Mouse (Mus musculus) thymus, postnatal 4 days (tissue): ENCODE results near the gene Tjp1.

ENCODE experiments used
- DNase-seq: peaks from one replicate; pipeline ENCODE4 v3.0.0; 2021

The Tjp1 gene

DNA sequence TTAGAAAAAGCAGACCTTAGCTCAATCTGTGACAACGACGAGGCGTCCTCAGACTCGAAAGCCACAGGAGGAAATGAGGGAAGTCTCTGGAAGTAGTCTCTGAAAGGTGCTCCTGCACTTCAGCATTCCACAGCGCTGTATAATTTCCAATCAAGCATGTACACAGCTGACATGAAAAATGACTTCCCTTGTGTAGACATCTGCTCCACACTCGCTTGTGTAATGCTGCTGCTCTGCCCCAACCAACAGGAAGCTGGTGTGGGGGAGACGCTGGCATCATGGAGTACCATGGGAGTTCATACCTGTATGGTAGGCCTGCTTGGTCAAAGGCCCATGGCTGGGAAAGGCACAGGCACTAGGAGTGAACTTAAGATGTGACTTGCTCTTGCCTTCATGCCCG lies 103.1 kb downstream of the Tjp1 start:
- DNase-seq = no peak

DNA sequence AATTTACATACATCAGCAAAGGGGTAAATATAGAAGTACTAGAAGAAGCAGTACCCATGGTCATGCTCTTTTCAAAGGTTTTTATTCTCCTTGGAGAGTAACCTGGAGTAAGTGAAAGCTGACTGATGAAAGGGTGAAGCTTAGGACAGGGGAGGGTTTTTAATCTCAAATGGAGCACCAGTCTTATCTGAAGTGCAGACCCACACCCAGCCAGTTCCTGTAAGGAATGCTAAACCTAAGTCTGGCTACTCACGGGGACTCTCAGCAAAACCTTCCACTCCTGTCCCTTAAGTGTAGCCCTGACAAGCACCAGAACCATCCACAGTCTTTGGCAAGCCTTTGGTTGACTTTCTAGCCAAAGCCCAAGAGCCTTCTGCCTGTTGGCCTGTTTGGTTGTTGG lies 105.1 kb downstream of the Tjp1 start:
- DNase-seq = no peak

GRCm38 (mm10) chr7:65421451-65421850 lies 106.1 kb downstream of the Tjp1 start:
- DNase-seq = no peak

GRCm38 (mm10) chr7:65419926-65420325 lies 107.7 kb downstream of the Tjp1 start:
- DNase-seq = no peak

DNA sequence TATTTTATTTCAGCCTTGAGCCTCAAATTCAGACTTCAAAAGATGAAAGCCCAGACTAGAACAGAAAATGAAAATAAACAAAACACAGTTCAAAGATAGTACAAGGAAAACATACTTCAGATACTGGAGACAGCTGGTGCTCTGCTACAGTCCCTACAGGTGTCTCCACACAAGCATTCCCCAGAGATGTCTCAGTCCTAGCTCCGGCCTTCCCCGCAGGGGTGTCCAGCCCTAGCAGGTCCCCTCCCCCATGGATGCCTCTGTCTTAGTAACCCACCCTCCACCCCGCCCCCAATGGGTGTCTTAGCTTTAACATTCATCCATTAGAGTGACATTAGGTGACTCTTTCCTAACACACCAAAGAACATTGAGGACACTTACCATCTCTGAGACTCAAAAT lies 108.6 kb downstream of the Tjp1 start:
- DNase-seq = no peak

GRCm38 (mm10) chr7:65418366-65418911 lies 109.1 kb downstream of the Tjp1 start:
- no peak for DNase-seq

- no peak for DNase-seq
Observed at GRCm38 (mm10) chr7:65417231-65418100, 110.1 kb downstream of the Tjp1 start.

DNA sequence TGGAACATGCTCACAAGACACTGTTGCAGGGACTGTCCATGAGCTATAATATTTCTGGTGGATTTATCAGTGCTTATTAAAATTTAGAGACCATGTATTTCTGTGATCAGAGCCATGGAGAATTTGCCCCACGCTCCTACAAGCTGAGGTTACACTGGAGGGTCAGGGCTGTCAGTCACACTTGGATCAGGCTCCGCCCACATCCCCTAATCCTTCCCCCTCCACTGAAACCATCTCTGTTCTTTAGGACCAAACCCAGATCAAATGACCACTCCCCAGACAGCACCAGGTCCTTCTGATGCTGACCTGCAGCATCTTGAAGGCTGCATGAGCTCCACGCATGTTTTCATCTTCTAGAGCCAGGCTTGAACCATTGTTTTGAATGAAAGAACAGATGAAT lies 111.1 kb downstream of the Tjp1 start:
- no peak for DNase-seq

GRCm38 (mm10) chr7:65413946-65414945 lies 113.3 kb downstream of the Tjp1 start:
- DNase-seq = no peak

DNA sequence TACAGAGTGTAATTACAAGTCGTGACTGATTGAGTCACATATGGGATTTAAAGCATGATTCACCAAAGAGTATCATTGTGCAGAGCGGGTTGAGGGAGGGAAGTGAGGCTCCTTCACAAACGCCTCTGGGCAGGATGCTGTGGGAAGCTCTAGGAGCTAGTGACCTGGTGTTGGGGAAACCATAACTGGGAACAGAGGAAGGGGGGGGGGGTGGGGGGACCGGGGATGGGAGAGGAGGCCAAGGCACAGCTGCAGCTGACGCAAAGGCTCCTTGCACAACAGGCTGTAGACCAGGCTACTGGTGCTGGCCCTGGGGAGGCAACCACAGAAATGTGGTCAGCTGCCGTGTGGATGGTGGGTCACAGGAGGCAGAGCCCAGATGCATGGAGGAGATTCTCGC lies 116.9 kb downstream of the Tjp1 start:
- no peak for DNase-seq

DNA sequence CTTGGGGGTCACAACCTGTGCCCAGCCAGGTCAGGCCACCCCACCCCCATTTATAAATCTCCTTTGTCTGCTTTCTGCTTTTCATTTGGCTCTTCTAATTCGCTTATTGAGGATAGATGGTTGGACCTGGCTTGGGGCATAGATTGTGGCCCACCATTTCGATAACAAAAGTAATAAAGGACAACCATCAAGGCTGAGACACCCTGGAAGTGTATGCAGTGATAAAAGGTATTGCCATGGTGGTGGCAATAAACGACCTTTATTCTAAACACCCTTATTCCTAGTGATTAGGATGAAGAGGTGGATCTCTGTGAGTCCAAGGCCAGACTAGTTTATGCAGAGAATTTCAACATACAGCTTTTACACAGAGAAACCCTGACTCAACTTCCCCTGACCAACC lies 121.2 kb downstream of the Tjp1 start:
- no peak for DNase-seq

DNA sequence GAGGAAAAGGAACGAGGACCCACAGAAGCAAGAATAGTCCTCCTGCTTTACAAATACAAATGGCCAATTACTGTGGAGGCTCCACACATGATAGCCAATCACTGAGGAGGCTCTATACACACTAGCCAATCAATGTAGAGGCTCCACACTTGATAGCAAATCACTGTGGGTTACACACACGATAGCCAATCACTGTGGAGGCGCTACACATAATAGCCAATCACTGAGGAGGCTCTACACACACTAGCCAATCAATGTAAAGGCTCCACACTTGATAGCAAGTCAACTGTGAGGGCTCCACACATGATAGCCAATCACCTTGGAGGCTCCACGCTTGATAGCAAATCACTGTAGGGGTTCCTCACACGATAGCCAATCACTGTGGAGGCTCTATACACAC lies 125.1 kb downstream of the Tjp1 start:
- no peak for DNase-seq

- DNase-seq = no peak
Observed at GRCm38 (mm10) chr7:65401622-65402021, 126.0 kb downstream of the Tjp1 start.

DNA sequence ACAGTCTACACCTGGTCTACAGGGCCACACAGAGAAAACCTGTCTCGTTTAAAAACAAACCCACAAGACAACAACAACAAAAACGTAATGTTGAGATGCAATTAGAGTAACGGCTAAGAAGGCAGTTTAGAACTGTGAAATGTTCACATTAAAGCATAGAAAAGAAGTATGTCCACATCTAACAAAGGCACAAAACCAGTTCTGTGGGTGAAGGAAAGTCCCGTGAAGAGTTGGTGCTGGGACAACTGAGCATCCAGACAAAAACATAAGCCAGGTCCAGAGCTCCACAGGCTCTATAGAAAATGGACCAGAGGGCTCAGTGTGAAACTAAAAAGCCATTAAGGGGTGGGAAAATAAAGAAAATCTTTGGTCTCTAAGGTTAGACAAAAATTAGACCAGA lies 131.7 kb downstream of the Tjp1 start:
- DNase-seq = no peak

GRCm38 (mm10) chr7:65395166-65395565 lies 132.4 kb downstream of the Tjp1 start:
- DNase-seq = no peak

- no peak for DNase-seq
Observed at GRCm38 (mm10) chr7:65394672-65395071, 132.9 kb downstream of the Tjp1 start.

DNA sequence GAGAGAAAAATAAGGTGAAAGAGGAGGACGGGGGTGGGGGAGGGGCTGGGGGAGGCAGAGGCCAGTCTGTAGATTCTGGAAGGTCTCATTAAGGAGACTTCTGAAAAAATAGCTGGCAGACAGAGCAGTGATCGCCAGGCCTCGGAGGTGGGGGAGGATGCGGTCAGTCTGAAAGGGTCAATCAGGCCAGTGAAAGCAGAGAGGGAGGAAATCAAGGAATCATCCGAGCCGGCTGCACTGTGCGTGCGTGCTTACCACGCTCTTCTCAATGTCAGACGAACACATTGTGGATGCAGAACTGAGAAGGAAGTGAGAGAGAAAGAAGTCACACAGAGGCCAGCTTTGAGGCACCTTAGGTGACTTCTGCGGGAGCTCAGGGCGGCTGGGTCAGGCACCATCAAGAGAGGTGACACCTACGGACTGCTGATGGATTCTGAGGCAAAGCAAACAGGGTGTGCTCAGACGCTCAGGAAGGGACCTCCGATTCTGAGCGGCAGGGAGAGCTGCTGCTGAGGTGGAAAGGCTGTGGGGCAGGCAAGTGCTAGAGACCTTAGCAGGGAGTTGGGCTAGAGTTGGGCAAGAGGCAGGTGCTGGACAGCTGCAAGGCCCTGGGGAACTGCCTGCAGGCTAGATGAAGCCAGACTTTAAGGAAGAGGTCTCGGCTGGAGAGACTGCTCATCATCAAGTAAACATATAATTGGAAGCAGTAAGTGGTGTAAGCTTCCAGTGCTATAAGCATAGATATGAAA lies 133.7 kb downstream of the Tjp1 start:
- no peak for DNase-seq

- DNase-seq = no peak
Observed at GRCm38 (mm10) chr7:65392986-65393385, 134.6 kb downstream of the Tjp1 start.

GRCm38 (mm10) chr7:65389539-65389938 lies 138.0 kb downstream of the Tjp1 start:
- DNase-seq = no peak

DNA sequence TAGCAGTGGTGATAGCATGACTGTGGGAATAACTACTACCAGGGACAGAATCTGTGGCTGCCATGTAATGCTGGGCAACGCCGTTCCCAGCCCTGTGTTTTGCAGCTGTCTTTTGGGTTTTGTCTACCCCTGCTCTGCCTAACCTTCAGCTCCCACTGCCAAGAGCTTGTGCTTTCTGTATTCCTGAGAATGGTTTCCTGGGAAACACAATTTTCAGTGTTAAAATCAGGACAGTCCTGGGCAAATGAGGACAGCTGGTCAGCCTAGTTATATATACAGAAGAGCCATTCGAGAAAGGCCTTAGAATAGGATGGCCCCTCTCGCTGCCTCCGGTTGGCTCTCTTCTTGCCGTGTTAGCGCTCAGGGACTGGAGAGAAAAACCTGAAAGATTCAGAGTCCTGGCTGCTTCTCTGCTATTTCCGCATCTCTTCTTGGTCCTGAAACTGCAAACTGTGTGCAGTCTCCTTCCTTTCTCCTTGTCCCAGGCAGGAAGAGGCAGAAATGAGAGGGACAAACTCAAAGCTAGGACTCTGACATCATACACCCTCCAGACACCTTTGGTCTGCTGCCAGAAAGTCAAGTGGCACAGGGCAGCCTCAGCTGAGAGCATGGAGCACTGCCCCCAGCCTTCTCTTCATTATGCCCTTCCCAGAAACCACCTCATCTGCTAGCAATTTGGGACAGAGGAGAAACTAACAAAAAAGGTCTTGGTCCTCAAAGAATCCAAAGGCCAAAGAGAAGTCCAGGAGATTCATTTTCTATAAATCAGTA lies 139.2 kb downstream of the Tjp1 start:
- no peak for DNase-seq

DNA sequence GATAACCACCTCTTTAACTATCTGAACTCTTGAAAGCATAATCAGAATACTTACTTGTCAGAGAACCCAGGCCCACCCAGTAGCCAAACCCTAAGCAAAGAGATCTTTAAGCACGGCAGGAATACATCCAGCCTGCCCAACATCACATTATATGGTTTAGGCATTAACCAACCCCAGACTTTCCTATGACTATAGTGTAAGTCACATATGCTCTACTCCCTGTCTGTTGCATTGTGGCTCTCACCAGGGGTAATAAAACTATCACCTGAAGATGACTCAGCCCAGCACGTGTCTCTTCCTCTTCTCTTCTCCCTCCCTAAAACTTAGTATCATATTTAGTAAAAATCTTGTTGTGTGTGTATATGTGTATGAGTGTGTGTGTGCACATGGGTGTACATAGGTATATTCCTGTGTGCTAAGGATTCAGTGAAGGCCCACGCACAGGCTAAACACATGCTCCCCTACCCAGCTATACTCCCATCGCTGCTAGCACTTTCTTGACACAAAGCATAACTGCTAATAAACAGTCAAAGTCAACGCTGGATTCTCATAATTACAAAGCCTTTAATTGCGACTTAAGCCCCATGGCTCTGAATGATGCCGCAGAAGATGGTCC lies 139.9 kb downstream of the Tjp1 start:
- DNase-seq = no peak
